Mouse (Mus musculus) E14TG2a.4 (cell line): Measurements from ENCODE around the gene Adam17.
A peak's percentile ranks its signal among the peaks of the same experiment; 100 is the strongest.

Experiments used
- H3K27me3 ChIP-seq: 2 replicates; pipeline ENCODE4 v1.6.1; 2014; ENCODE audit warnings: low read length, control low read depth; ENCODE audit not compliant: insufficient read depth
- H3K36me3 ChIP-seq: 2 replicates; pipeline ENCODE4 v1.6.1; 2014; ENCODE audit warnings: low read length, control low read depth; ENCODE audit not compliant: insufficient read depth
- H3K4me1 ChIP-seq: replicated peaks from 2 replicates; pipeline ENCODE4 v1.6.1; 2014; ENCODE audit warnings: low read depth, low read length, control low read depth
- H3K4me3 ChIP-seq: replicated peaks from 2 replicates; pipeline ENCODE4 v1.5.1; 2014; ENCODE audit warnings: mild to moderate bottlenecking, low read length
- H3K9me3 ChIP-seq: 2 replicates; pipeline ENCODE4 v1.6.1; 2014; ENCODE audit warnings: low read length, control low read depth
- CTCF ChIP-seq: conservative IDR thresholded peaks from 2 replicates; pipeline ENCODE4 v1.5.1; 2014; ENCODE audit warnings: low read length
- NANOG ChIP-seq: IDR thresholded peaks from 2 replicates; pipeline ENCODE4 v1.6.1; 2014; ENCODE audit warnings: borderline replicate concordance, low read length, mixed read lengths
- POU5F1 ChIP-seq: IDR thresholded peaks from 2 replicates; pipeline ENCODE4 v1.6.1; 2014; ENCODE audit warnings: low read length, borderline replicate concordance

Gene Adam17

DNA sequence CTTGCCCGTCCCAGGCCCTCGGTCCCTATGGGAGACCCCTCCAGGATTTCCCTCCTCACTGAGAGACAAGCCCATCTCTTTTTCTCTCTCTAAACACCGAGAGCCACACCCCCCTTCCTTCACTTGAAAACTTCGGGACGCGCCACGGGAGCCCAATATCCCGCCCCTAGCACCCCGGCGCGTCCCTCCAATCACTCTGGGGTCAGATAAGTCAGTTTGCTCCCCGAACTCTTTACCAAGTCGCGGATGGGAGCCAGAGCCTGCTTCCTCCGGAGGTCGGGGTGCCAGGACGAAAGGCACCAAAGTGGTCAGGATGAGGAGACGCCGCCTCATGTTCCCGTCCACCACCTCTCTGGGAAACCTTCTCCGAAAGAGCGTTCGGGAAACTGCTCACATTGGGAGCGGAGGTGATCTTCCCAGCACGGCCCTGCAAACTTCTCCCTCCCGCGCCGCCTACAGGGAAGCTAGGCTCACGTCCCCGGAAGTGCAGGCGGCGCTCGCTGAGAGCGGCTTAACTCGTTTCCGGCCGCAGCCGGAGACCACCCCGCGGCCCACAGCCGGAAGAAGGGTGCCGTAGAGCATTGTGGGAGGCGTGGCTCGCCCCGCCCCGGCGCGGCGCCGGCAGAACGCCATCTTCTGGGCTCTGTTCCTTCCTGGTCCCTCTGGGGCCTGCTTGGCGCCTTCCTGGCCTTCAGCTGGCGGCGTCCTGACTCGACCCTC is at the start of gene Adam17:
Gene Adam17 (minus strand): TSS at position 533 of the 720 bp plus-strand sequence.
- no peaks in the 10 kb centered on the region for H3K9me3 ChIP-seq
- 0 out of 2 replicates have a peak, but pooled peaks cover 4% of the 10 kb centered on the region for H3K36me3 ChIP-seq
- H3K4me3 ChIP-seq = peak within 1 kb of the TSS; percentile 98
- H3K27me3 ChIP-seq = no peaks in the 10 kb centered on the region
- H3K4me1 ChIP-seq = peaks cover 62% of the 10 kb centered on the region
- TF ChIP-seq POU5F1 = no peak
- no peak for TF ChIP-seq NANOG
- TF ChIP-seq CTCF = no peak

DNA sequence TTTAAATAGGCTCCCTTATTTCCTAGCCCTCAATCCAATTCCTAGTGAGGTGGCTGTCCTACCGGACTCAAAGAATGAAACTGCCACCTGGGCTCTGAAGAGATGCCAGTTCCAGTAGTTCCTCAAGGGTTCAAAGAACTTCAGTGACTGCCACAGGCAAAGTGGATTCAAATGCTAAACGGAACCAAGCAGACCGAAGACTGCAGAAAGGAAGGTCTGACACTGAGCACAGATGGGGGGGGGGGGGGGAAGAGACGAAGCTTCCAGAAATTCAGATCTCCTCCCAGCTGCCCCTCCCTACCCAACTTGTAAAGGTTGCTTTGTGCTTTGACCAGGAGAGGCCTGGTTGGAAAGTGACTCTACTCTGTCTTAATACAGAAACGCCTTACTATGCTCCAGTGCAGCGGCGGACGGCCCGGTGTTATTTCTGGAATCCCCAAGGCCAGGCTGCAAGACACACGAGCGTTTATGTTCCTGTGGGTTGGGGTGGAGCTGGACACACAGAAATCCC is 45.2 kb upstream of the Adam17 start:
- no peaks in the 10 kb centered on the region for H3K27me3 ChIP-seq
- no peaks in the 10 kb centered on the region for H3K9me3 ChIP-seq
- H3K36me3 ChIP-seq = peaks cover 29% of the 10 kb centered on the region
- H3K4me1 ChIP-seq = peaks cover 58% of the 10 kb centered on the region
- peak overlapping the region; percentile 77 for H3K4me3 ChIP-seq
- TF ChIP-seq CTCF (no peak), POU5F1 (no peak), NANOG (no peak)

DNA sequence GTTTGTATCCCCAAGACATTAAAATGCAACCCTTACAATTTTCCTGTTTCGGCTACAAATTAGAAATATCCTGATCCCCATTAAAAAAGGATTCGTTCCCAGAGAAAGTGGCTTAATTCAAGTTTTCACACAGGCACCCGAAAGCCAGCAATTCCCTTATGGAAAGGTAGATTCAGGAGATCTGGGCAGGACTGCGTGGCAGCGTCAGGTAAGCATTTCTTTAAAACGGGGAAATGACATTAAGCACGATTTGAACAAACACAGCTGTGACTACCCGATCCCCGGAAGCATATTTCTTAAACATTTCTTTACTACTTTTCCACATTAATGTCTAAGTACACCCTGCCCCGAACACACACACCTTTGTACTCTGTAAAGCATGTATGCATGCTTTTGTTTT is 44.7 kb upstream of the Adam17 start:
- no peaks in the 10 kb centered on the region for H3K27me3 ChIP-seq
- H3K9me3 ChIP-seq = no peaks in the 10 kb centered on the region
- H3K4me1 ChIP-seq = peaks cover 61% of the 10 kb centered on the region
- H3K36me3 ChIP-seq = peaks cover 35% of the 10 kb centered on the region
- no peak for TF ChIP-seq NANOG
- TF ChIP-seq CTCF = no peak
- no peak for TF ChIP-seq POU5F1
- peak overlapping the region; percentile 77 for H3K4me3 ChIP-seq

DNA sequence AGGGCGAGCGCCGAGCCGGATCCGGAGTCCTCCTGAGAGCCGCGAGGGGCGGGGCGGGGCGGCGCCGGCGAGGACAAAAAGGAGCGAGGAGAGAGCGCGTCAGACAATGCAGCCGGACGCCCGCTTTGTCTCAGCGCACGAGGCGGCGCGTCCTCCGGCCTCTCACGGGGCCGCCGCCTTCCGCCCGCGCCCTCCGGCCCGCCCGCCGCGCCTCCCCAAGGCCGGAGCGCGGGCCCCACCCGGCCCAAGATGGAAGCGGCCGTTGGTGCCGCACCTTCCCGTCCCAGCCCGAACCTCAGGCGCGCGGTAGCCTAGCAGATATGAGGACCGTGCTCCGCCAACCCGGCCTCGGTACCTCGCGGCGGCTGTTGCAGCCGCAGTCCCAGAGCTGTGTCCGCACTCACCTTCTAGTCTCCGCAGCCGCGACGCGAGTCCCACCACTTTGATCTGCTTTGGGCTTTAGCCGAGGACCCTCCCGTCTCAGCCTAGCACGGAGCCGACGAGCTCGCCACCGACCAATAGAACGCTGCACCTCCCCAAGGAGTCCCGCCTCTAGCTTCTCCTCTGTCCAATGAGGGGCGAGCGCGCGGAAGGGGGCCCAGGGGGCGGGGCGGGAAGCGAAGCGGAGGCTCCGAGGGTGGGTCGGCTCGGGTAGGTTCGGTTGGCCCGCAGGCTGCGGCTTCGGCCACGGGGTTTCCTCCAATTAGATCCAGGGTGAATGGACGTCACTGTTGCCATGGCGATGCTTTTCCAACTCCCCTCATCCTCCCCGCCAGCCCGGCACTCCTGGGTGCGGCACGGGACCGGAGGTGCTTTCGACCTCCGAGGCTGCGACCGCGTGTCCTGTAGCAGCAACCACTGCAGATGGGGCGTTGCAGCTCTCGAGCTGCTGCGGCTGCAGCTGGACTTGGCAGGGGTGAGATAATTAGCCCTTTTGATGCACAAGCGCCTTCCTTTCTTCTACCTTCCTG is 44.0 kb upstream of the Adam17 start, which contains the start of gene Ywhaq:
Gene Ywhaq (minus strand): TSS at position 538 of the 971 bp plus-strand sequence.
- Histone ChIP-seq H3K27me3 (no peaks in the 10 kb centered on the region), H3K4me1 (peaks cover 68% of the 10 kb centered on the region), H3K9me3 (no peaks in the 10 kb centered on the region), H3K36me3 (peaks cover 42% of the 10 kb centered on the region), H3K4me3 (peak within 1 kb of the TSS; percentile 92)
- TF ChIP-seq NANOG (no peak), CTCF (no peak), POU5F1 (no peak)

- H3K4me3 ChIP-seq = peak overlapping the region; percentile 92
- H3K4me1 ChIP-seq = peaks cover 69% of the 10 kb centered on the region
- peaks cover 51% of the 10 kb centered on the region for H3K36me3 ChIP-seq
- H3K27me3 ChIP-seq = no peaks in the 10 kb centered on the region
- TF ChIP-seq NANOG (no peak), POU5F1 (no peak), CTCF (no peak)
- H3K9me3 ChIP-seq = no peaks in the 10 kb centered on the region
These were observed 43.1 kb upstream of the Adam17 start for GRCm38 (mm10) chr12:21416506-21416905.

DNA sequence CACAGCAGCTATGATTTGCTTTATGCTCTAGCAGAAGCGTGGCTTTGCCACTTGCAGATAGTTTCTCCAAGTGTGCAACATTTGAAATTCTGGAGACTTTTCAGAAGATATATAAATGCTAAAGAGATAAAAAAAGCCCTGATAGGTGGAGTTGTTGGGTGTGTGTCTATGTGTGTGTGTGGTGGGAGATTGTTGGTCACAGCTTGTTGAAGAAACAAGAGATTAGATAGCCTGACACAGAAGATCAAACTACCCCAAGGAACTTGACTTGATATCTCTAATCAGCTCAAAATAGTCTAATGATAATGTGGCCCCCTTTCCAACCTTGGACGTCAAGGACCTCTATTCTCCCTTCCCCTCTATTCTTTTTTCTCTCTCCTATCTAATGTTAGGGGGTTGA is 37.2 kb upstream of the Adam17 start:
- no peaks in the 10 kb centered on the region for H3K27me3 ChIP-seq
- peaks cover 97% of the 10 kb centered on the region for H3K36me3 ChIP-seq
- H3K4me3 ChIP-seq = no peak overlapping the region
- H3K4me1 ChIP-seq = peaks cover 92% of the 10 kb centered on the region
- TF ChIP-seq POU5F1 (no peak), NANOG (no peak)
- H3K9me3 ChIP-seq = no peaks in the 10 kb centered on the region

DNA sequence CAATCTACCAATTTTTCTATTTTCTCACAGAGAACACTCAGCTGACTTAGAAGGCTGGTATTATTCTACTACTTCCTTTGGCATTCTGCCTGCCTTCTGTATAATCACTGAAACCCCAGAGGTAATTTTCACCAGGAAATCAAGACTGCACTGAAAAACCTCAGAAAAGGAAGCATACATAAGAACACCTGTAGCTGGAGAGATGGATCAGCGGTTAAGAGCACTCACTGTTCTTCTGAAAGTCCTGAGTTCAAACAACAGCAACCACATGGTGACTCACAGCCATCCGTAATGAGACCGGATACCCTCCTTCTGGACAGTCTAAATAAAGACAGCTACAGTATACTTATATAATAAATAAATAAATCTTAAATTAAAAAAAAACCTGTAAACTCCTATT is 36.2 kb upstream of the Adam17 start:
- Histone ChIP-seq H3K36me3 (peaks cover 97% of the 10 kb centered on the region), H3K4me1 (peaks cover 91% of the 10 kb centered on the region), H3K27me3 (no peaks in the 10 kb centered on the region), H3K4me3 (no peak overlapping the region), H3K9me3 (no peaks in the 10 kb centered on the region)
- TF ChIP-seq CTCF (no peak), NANOG (no peak), POU5F1 (no peak)

GRCm38 (mm10) chr12:21408789-21409367 is 35.4 kb upstream of the Adam17 start:
- TF ChIP-seq NANOG (no peak), POU5F1 (no peak), CTCF (no peak)
- Histone ChIP-seq H3K27me3 (no peaks in the 10 kb centered on the region), H3K4me1 (peaks cover 91% of the 10 kb centered on the region), H3K36me3 (peaks cover 97% of the 10 kb centered on the region), H3K4me3 (no peak overlapping the region), H3K9me3 (no peaks in the 10 kb centered on the region)
